Mouse (Mus musculus): ENCODE measurements around the gene Rfx4.
A peak's percentile ranks its signal among the peaks of the same experiment; 100 is the strongest.

Rfx4 gene

DNA sequence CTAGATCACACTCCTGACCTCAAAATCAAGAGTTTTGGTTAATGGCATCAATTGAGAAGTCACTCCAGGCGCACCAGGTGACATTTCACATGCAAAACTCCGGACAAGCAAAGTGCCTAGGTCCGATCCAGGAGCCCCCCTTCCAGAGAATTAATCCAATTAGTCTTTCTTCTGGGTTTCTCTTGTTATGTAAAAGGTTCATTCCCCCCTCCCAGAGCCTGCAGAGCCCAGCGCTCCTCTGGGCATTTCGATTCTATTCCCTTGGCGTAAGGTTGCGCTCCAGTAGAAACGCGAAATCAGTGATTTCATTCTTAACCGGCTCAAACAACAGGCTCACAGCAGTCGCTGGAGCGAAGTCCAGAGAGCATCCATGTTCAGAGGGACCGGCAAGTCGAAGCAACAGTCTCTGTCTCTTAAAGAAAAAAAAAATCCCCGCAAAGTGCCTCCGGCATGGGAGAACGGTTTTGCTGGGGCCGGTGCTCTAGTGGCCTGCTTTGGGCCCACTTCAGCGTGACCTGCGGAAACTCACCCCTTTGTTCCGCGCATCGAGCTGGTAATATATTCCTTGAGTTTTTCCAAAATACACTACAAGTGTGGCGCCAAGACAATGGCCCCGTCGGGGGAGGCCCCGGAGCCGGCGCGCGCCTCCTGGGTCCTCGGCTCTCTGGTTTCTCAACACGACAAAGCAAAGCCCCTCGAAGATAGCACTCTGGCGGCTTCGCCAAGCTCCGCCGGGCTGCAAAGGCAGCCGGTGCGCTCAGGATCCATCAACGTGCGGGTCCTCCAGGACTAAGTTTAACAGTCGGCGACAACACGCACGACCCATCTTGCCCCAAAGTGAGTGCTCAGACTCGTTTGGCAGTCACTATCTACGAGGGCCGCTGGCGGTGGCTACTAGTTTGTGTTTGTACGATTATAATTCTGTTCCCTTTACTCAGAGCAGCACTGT, 2.9 kb downstream of the Rfx4 start:
- no peak for DNase-seq (ENCODE audit: low spot score in 2 of 2)

DNA sequence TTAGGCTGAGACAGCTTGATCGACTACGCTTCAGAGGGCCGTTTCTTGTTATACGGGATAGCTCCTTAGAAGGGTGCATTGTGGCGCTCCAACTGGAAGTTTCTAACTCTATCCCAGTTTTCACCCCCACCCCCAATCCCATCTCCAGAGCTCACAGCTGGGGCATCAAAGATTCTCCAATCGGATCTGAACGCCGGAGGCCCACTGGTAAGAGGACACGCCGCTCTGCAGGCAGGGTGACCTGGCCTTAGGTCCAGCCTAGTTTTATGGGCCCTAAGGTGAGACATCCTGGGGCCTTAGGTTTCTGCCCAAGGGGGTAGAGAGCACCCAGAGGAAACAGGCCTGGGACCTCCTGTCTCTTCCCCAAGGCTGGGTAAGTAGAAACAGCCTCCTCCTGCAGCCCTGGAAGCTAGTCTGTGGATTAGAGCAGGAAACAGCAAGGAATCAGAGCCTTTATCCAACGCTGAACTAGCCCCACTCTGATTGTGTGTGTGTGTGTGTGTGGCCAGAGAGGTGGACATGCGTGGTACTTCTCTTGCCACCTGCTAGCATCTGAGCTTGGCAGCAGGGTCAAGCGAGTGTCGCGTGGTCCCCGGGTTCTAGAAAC, 3.8 kb downstream of the Rfx4 start:
- no peak for DNase-seq (ENCODE audit: low spot score in 2 of 2)

DNA sequence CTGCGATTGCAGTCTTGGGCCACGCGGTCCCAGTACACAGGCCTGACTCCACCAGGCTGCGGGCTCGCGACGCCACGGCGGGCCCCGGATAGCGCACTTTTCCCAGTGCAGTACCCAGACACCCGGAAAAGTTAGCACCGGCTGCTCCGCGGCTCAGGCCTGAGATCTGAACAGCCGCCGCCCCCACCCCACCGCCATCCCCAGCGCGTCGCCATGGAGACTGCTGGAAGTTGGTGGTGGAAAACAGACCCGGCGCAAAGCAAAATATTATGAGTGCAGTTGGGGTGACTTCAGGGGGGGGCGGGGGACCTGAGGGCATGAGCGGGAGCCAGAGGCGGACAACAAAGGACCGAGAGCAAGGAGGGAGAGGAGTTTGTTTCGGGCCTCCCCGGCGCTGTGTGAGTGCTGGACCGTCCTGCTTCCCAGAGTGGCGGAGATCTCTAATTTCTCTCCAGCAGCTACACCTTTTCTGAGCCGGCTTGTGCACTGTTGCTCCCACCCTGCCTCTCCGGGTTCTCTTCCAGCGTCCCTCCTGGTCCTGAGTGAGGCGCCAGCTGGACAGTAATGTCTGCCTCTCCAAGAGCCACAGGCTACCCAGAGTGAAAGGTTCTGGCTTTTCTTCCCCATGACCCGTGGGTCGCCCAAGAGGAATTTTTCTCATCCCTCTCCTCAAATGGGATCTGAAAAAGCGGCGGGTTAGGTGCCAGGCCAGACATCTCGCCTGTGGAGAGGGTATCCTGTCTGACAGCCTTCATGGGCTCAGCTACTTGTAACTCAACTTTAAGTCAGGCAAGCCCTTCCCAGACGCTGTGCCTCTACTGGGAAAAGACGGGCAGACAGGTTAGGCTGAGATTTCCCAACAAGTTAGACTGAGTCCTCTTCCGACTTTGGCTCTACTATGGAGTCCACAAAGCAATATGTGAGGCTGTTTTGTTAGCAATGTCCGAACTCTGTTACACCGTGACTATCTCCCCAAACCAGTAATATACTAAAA, 4.6 kb downstream of the Rfx4 start:
- no peak for DNase-seq (ENCODE audit: low spot score in 2 of 2)

DNA sequence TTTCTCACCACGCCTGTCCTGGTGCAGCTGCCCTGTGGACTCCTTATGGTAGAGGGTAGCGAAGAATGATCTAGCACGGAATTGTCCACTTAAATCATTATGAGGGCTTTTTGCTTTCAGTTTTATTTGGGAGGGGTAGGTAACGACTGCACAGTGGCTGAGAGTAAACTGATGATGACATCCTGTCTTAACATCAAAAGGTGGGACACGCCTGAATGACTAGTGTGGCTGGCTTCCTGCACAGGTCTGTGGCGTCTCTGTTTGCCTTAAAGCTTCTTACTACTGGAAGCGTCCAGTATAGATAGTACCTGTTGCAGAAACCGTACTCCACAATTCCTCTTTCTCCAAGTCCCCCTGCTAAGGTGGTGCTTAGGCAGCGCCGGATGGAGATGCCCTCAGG, 12.9 kb downstream of the Rfx4 start:
- no peak for DNase-seq (ENCODE audit: low spot score in 2 of 2)

DNA sequence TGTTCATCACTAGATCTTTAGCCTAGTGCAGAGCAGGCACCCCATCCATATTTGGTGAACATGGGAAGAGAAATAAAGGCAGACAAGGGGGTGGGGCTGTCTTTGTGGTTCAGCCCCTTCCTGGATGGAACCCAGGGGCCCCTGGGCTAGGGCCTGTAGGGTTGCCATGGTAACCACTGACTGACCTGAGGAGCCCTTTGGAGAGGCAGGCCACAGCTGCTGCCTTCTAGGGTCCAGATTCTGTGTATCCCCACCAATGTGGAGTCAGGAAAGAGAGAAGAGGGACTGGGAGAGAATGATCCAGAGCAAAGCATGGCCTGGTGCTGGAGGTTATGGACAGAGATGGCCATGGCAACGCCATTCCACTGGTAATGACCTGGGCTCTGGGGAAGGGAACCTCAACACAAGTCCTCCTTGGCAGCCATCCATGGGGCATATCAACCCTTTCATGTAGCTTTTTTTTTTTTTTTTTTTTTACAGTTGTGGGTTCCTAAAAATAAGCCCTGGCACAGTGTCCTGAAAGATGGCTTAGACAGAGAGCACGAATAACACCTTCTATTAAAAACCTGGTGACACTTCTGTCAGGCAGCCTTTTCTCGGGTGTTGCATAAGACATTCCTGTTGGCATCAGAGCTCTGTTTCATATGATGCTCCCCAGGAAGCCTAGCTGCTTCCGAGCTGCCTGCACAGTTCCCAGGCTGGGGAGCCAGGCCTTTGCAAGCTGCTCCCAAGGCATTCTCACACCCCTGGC, 16.7 kb downstream of the Rfx4 start:
- DNase-seq (ENCODE audit: low spot score in 2 of 2) = no peak

DNA sequence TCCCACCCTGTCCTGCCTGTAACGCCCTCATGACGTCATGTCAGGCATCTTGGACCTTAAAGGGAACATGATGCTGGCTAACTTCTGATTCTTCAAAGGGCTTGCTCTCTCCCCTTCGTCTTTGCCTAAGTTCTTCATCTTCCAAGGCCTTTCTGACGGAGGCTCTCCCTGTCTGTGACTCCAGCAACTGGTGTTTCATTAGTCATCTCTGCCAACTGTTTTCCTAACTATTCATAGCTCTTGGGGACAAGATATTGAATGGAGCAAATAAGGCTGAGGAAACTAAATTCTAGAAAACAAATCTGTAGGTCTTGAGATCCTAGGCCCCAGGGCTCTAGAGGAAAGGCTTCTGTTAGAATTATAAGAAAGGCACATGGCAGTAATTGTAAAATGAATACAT, 18.0 kb downstream of the Rfx4 start:
- DNase-seq (ENCODE audit: low spot score in 2 of 2) = no peak

DNA sequence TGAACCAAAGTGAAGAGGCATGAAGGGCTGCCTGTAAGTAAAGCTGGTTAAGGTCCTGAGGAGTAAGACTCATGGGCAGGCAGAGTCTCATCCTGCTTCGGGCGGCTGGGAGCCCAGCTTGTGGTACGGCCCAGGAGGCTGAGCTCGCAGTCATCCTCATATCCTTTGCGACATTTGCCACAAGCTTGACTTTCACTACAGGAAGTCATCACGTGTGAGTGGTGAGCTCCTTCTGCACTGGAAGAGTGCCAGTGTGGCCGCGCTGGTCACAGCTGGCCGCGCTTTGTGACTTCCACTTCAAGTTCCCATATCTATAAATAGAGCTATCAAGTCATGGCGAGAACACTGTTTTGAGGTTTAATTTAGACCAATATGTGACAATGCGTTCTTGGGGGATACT, 18.7 kb downstream of the Rfx4 start:
- DNase-seq (ENCODE audit: low spot score in 2 of 2) = peak; percentile 18 to 84

DNA sequence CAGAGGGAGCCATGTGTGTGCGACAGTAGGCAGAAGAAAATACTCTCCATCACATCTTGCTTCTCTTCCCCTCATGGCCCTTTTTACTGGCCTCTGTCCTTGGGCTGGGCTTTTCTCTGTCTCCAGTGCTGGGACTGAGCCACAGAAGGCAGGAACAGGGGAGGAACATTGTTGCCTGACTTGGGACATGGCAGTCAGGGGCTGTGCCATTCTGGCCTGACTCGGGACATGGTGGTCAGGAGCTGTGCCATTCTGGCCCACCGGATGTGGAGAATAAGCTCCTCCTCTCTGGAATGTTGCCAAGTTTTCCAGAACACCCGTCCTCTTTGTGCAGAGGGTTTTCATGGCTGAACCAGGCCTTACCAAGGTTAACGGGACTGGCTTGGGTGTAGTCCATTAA, 21.2 kb downstream of the Rfx4 start:
- DNase-seq (ENCODE audit: low spot score in 2 of 2) = no peak

DNA sequence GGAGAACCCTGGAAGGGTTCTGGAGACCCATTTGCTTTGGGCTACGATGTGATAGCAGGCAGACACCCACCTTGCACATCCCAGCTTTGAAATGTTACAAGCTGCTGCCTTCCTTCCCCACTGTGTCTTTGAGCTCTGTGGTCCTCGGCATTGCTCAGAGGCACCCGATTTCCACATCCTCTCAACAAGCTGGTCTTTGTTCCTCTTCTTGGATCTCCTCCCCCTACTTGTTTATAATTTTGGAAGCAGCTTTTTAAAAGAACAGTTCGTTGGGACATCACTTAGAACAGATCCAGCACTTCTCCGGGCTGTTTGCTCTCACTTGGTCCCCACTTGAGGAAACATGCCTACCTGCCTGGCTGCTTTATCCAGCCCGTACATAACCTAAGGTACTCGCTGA, 22.1 kb downstream of the Rfx4 start:
- no peak for DNase-seq (ENCODE audit: low spot score in 2 of 2)

DNA sequence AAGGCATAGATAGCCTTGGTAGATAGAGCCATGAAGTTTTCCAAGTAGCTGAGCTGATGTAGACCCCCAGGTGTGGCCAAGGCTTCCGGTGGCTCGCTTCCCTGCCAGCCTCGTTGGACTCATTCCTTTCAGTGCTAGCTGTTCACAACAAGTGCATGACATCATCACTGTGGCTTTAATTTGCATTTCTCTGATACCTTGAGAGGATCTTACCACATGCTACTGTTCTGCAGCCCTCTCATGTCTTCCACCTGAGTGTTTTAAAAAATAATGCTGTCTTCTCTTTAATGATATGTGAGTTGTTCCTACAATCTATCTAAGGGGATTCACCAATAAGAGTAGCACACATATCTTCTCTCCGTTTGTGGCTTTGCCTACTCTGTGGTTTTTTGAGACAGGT, 25.0 kb downstream of the Rfx4 start:
- DNase-seq (ENCODE audit: low spot score in 2 of 2) = no peak

DNA sequence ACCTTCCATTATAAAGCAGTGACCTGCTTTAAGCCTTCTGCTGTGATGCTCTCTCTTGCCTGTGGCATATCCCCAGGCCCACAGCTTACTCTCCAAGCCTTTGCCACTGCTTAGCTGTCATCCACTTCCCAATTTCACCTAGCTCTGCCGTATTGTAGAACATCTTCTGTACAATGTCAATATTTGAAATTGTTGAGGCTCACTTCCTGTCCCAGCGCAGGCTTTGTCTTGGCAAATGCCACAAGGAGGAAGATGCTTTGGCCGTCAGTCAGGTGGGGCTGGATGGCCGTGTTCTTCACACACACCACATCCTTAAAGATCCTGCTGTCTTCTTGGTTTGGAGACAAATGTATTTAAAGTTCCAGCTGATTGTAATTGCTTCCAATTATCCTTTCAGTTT, 29.5 kb downstream of the Rfx4 start:
- no peak for DNase-seq (ENCODE audit: low spot score in 2 of 2)

DNA sequence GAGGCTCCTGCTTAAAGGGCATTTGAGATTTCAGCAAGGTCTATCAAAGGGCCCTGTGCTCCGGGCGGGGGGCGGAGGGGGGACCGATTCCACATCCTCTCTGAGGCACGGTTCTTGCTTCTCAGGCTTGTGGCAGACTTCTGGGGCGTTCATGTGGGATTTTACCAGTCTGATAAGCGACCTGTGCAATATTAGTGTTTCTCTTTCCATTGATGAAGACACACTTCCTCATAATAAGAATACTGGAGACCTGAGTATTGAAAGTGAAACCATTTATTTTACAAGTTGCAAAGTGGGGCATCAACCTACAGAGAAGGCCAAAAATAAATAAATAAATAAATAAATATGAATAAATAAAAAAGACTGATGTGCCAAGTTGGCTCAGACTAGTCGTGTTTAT, 34.5 kb downstream of the Rfx4 start:
- DNase-seq (ENCODE audit: low spot score in 2 of 2) = no peak

DNA sequence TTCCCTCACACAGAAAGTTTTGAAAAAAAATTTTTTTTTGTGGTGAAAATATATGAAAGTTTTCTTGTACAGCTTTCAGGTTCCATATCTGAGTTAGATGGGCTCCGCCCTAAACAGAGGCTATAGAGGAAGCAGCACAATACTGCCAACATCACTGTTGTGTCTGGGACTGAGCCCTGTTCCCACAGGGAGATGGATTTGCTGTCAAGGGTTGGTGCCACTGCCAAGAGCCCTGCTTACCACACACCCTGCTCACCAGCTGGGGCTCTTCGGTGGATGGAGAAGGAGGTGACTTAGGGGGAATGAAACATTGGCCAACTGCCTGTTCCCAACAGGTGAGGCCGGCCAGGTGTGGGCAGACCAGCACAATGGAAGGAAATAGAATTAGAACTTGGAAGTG, 35.3 kb downstream of the Rfx4 start:
- DNase-seq (ENCODE audit: low spot score in 2 of 2) = no peak

DNA sequence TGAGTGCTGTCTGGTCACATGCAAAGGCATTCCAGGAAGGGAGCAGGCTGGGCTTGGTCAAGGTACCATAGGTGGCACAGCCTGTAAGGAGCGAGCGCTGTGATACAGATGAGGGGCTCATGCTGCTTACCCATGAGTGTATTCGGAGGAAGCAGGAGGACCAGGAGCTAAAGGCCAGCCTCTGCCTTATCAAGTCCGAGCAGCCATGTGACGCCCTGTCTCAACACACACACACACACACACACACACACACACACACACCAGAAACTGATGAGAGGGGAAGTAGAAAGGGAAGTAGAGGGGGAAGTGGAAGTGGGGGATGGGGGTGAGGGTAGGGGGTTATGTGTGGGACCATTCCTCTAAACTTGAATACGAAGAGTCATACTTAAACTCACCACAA, 45.7 kb downstream of the Rfx4 start:
- DNase-seq (ENCODE audit: low spot score in 2 of 2) = peak in 1 of 2 experiments; percentile 16

DNA sequence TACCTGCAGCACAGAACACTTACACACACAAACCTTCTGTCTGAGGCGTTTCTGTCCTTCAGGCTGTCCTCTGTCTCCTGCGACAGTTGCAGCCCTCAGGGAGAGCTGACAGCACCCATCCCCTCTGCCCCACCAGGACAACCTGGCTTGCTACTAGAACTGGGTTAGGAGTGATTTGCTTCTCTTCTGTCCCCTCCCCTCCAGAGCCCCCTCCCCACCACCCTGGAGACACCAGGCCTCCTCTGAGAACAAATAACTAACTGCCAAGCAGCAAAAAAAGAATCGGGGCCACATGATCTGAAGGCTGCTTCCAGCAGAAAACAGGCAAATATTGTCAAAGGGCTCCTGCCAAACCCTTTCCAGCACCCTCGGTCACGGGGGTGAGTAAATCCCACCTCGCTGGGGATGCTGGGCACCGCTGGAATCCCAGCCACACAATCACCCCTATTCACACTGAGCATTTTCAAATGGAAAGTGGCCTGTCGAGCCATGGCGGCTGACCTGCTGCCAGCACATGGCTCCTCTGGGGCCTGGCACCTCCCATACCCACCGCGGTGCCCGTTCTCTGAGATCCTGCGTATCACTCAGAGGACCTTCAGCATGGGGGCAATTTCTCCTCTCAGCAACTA, 47.5 kb downstream of the Rfx4 start:
- DNase-seq (ENCODE audit: low spot score in 2 of 2) = no peak

DNA sequence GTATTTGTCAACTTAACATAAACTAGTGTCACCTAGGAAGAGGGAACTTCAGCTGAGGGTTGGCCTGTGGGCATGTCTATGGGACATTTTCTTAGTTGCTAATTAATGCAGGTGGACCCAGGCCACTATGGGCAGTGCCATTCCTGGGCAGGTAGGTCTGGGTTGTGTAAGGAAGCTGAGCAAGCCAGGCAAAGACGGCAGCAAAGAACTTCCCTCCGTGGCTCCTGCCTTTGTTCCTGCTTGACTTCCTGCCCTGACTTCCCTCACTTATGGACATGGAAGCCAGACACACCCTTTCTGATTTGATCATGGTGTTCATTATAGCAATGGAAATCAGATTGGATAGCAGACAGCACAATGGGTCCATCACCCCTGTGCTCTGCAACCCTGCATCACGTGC, 49.7 kb downstream of the Rfx4 start:
- no peak for DNase-seq (ENCODE audit: low spot score in 2 of 2)

DNA sequence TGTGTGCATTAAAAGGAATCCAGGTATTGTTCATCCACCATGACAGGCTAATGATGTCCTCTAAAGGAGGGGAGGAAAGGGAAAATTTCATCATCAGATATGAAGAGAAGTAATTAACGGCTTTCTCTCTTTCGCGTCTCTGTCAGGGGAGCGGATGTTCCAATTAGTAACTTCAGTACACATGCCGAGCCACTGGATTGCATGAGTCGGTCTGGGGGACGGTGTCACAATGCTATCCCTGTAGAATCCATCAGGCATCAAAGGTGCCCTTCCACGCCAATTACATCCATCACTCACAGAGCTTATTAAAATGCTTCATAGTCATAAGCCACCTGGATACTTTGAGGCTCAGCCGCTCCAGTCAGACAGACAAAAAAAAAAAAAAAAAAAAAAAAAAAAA, 51.3 kb downstream of the Rfx4 start:
- no peak for DNase-seq (ENCODE audit: low spot score in 2 of 2)

DNA sequence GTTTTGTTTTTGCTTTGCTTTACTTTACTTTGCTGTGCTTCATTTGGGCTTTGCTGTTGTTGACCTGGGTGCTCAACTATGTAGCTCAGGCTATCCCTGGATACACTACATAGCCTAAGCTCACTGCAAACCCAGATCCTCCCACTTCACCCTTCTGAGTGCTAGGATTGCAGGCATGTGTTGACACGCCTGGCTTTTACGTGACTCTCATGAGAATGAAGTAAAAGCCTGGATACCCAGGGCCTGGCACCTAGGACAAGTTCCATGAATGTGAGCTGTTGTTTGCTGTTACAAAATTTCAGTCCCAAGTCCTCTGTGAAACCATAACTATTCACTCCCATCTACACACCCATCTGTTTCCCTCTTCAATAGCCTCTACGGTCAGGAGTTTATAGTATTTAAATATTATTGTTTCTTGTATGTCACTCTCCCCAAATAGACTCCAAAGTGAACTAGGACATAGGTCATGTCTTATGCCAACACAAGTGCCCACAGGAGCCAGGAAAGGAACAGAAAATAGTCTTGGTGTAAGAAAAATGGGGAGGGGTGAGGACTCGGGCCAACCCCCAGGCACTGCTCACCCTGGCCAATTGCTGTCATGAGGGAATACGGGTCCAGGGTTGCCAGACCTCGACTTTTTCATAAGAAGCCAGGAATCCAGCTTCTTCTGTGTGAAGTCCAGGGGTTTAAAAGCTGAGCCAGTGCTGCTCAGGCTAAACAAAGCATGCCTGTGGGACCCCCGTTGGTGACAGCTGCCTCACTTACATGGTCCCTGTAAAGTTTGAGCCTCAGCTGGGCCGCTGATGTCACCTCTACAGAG, 54.4 kb downstream of the Rfx4 start:
- DNase-seq (ENCODE audit: low spot score in 2 of 2) = no peak

DNA sequence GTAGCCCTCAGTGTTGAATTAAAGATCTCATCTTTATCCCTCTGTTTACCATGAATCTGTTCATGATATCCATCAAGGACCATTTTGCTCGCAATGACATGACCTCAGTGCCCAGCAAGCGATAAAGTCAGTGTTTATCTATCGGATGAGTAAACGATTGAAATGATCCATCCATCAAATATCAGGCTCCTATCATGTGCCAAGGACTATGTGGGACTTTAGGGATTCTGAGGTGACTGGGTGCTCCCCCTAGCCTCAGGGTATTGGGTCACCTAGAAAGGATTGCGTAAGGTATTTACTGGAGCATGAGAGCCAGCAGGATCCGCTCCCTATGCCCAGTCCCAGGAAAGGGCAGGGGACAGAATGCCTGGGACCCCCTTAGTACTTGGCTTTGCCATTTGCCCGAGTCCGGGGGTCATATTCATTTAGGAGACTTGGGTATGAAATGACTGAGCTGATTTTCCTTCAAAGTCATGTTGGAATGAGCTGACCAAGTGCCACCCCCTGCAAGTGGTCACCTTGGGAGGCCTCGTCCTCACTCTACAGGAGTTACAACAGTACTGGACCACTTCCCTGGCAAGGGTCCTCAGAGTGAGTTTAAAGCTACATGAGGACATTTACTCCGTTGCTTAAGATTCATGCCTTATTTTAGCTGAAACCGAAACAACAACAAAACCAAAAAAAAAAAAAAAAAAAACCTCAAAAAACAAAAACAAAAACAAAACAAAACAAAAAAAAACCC, 55.5 kb downstream of the Rfx4 start:
- no peak for DNase-seq (ENCODE audit: low spot score in 2 of 2)

All from natural killer cell, adult 2 months (primary cell).